Mouse (Mus musculus) cortical plate, adult 2 months (tissue): ENCODE data around the gene Rufy1.

ENCODE experiments used
- CTCF ChIP-seq: fragments of 200-500 bp; IDR thresholded peaks from 2 replicates; pipeline ENCODE4 v1.5.1; 2011; ENCODE audit warnings: mild to moderate bottlenecking, control low read depth, low read length; ENCODE audit not compliant: insufficient read depth; ENCODE audit errors: extremely low read depth
- POLR2A ChIP-seq: fragments of 200-500 bp; IDR thresholded peaks from 2 replicates; pipeline ENCODE4 v1.6.1; 2011; ENCODE audit warnings: mild to moderate bottlenecking, low read length, control low read depth; ENCODE audit not compliant: insufficient read depth; ENCODE audit errors: extremely low read depth

- 0 out of 2 replicates have a peak, but pooled peaks have one; percentile 30 for TF ChIP-seq POLR2A
- no peak for TF ChIP-seq CTCF
Measured at GRCm38 (mm10) chr11:50377892-50378684, 52.8 kb downstream of the Rufy1 start.
